Mouse (Mus musculus) cerebellum, adult 2 months (tissue): ENCODE measurements at regions not wholly inside any gene's neighbourhood (a gene's known extent, or its start where the extent isn't known, plus 50 kb on each side); places are given as distances from the start of the nearest gene placed in this dataset.

Experiments used
- CTCF ChIP-seq: fragments of 200-500 bp; IDR thresholded peaks from 2 replicates; pipeline ENCODE4 v1.5.1; 2011; ENCODE audit warnings: low read depth, mild to moderate bottlenecking, control low read depth, low read length, moderate library complexity, borderline replicate concordance; ENCODE audit not compliant: insufficient read depth
- POLR2A ChIP-seq: fragments of 200-500 bp; IDR thresholded peaks from 2 replicates; pipeline ENCODE4 v1.6.1; 2011; ENCODE audit warnings: low read length, control low read depth, borderline replicate concordance; ENCODE audit not compliant: insufficient read depth

GRCm38 (mm10) chr14:96630291-96630690 lies 111.4 kb upstream of the Klhl1 start:
- TF ChIP-seq POLR2A = no peak
- TF ChIP-seq CTCF = no peak
